Mouse (Mus musculus): ENCODE measurements around the gene Zfyve16.

- no peak for TF ChIP-seq CTCF (conservative IDR thresholded peaks at IDR 0.05; ENCODE audit: insufficient read depth, insufficient read length, low read depth, low read length)
- TF ChIP-seq POLR2A (IDR thresholded peaks at IDR 0.05; ENCODE audit: low read depth, low read length), result peak; percentile 83
These were observed at the start of gene Zfyve16 for GRCm38 (mm10) chr13:92530721-92531211.

Measured in kidney, adult 2 months (tissue).